In genomic region chr3:152734100-152734499, GRCm38 (mm10) we compare ENCODE assay signal across 29 mouse cellular contexts. TPM values are rescaled to one million over a fixed set of nuclear protein-coding genes. Genes with fewer than 3 reads are reported as not detected.
DNase-seq lines count a peak whose midpoint lies in the region; ATAC-seq lines count a peak whose summit lies in the region.
"Had no signal": no experiment of that assay in that cellular context is flagged by ENCODE, and none has a peak within 500 bp of the region (broad histone marks: within the 10 kb centered on the region; RNA-seq: fewer than 3 reads in every experiment).

No protein-coding gene starts in this region.

- no peak overlapping the region for H3K9ac ChIP-seq in hindbrain, embryonic 15.5 days
- no peak overlapping the region for H3K9ac ChIP-seq in hindbrain, embryonic 11.5 days (ENCODE audit: low read depth, low read length)
- 0 out of 2 replicates have a peak overlapping the region, but pooled peaks have one; percentile 12 for H3K9ac ChIP-seq in neural tube, embryonic 13.5 days
- no peak overlapping the region for H3K9ac ChIP-seq in neural tube, embryonic 15.5 days (replicated peaks)
- no peak overlapping the region for H3K9ac ChIP-seq in liver, embryonic 16.5 days (ENCODE audit: low read depth, low read length)
- H3K9ac ChIP-seq: embryonic facial prominence, embryonic 12.5 days; forebrain, embryonic 15.5 days; heart, embryonic 15.5 days; hindbrain, embryonic 12.5 days; limb, embryonic 12.5 days; midbrain, embryonic 12.5 days had no signal

- WGBS in hindbrain, embryonic 15.5 days: 95% methylated on average over 11 of the region's 11 CpGs
- 90% methylated on average over 11 of the region's 11 CpGs for WGBS in hindbrain, embryonic 11.5 days
- WGBS in neural tube, embryonic 13.5 days: 90% methylated on average over 11 of the region's 11 CpGs
- 89% methylated on average over 11 of the region's 11 CpGs for WGBS in neural tube, embryonic 15.5 days
- WGBS in liver, embryonic 16.5 days (ENCODE audit: insufficient replicate concordance): 41% methylated on average over 11 of the region's 11 CpGs

- H3K4me2 ChIP-seq in hindbrain, embryonic 15.5 days: no peak overlapping the region
- no peak overlapping the region for H3K4me2 ChIP-seq in hindbrain, embryonic 11.5 days (replicated peaks; ENCODE audit: low read depth, low read length)
- H3K4me2 ChIP-seq in neural tube, embryonic 13.5 days: no peak overlapping the region
- no peak overlapping the region for H3K4me2 ChIP-seq in neural tube, embryonic 15.5 days
- H3K4me2 ChIP-seq in liver, embryonic 16.5 days (ENCODE audit: low read depth, low read length): 0 out of 2 replicates have a peak overlapping the region, but pooled peaks have one; percentile 8
- H3K4me2 ChIP-seq: embryonic facial prominence, embryonic 12.5 days; forebrain, embryonic 15.5 days; heart, embryonic 15.5 days; hindbrain, embryonic 12.5 days; limb, embryonic 12.5 days; midbrain, embryonic 12.5 days had no signal

- no peaks in the 10 kb centered on the region for H3K36me3 ChIP-seq in hindbrain, embryonic 15.5 days
- no peaks in the 10 kb centered on the region for H3K36me3 ChIP-seq in hindbrain, embryonic 11.5 days (ENCODE audit: control insufficient read depth, insufficient read depth, low read length)
- H3K36me3 ChIP-seq in neural tube, embryonic 13.5 days: no peaks in the 10 kb centered on the region
- no peaks in the 10 kb centered on the region for H3K36me3 ChIP-seq in neural tube, embryonic 15.5 days
- no peaks in the 10 kb centered on the region for H3K36me3 ChIP-seq in liver, embryonic 16.5 days (ENCODE audit: control insufficient read depth, insufficient read depth)
- H3K36me3 ChIP-seq: embryonic facial prominence, embryonic 12.5 days; forebrain, embryonic 10.5 days; forebrain, embryonic 15.5 days; heart, embryonic 10.5 days; heart, embryonic 15.5 days; hindbrain, embryonic 12.5 days; midbrain, embryonic 12.5 days had no signal

- H3K4me3 ChIP-seq in hindbrain, embryonic 15.5 days: no peak overlapping the region
- H3K4me3 ChIP-seq in hindbrain, embryonic 11.5 days (ENCODE audit: low read depth, low read length): no peak overlapping the region
- H3K4me3 ChIP-seq in neural tube, embryonic 13.5 days: no peak overlapping the region
- H3K4me3 ChIP-seq in neural tube, embryonic 15.5 days (replicated peaks): no peak overlapping the region
- H3K4me3 ChIP-seq in liver, embryonic 16.5 days (ENCODE audit: low read depth, low read length): no peak overlapping the region
- H3K4me3 ChIP-seq: embryonic facial prominence, embryonic 12.5 days; forebrain, embryonic 10.5 days; forebrain, embryonic 15.5 days; heart, embryonic 10.5 days; heart, embryonic 15.5 days; hindbrain, embryonic 12.5 days; limb, embryonic 12.5 days; midbrain, embryonic 12.5 days had no signal

- H3K4me1 ChIP-seq in hindbrain, embryonic 15.5 days (replicated peaks): no peaks in the 10 kb centered on the region
- no peaks in the 10 kb centered on the region for H3K4me1 ChIP-seq in hindbrain, embryonic 11.5 days (replicated peaks; ENCODE audit: control insufficient read depth, insufficient read depth, low read length)
- 0 out of 2 replicates have a peak, but pooled peaks cover 3% of the 10 kb centered on the region for H3K4me1 ChIP-seq in neural tube, embryonic 13.5 days (replicated peaks)
- H3K4me1 ChIP-seq in neural tube, embryonic 15.5 days: no peaks in the 10 kb centered on the region
- peaks cover 7% of the 10 kb centered on the region for H3K4me1 ChIP-seq in liver, embryonic 16.5 days (ENCODE audit: control insufficient read depth, low read depth, low read length)
- H3K4me1 ChIP-seq: embryonic facial prominence, embryonic 12.5 days; forebrain, embryonic 15.5 days; limb, embryonic 12.5 days; midbrain, embryonic 12.5 days had no signal

- no peak overlapping the region for H3K27ac ChIP-seq in hindbrain, embryonic 15.5 days (replicated peaks)
- H3K27ac ChIP-seq in hindbrain, embryonic 11.5 days (ENCODE audit: low read depth, low read length): no peak overlapping the region
- no peak overlapping the region for H3K27ac ChIP-seq in neural tube, embryonic 13.5 days (replicated peaks)
- no peak overlapping the region for H3K27ac ChIP-seq in neural tube, embryonic 15.5 days (replicated peaks)
- no peak overlapping the region for H3K27ac ChIP-seq in liver, embryonic 16.5 days (ENCODE audit: low read length)
- H3K27ac ChIP-seq: embryonic facial prominence, embryonic 12.5 days; forebrain, embryonic 10.5 days; forebrain, embryonic 15.5 days; heart, embryonic 10.5 days; heart, embryonic 15.5 days; hindbrain, embryonic 12.5 days; kidney, postnatal 0 days; limb, embryonic 12.5 days; macrophage; midbrain, embryonic 12.5 days had no signal

- no peaks in the 10 kb centered on the region for H3K27me3 ChIP-seq in hindbrain, embryonic 15.5 days
- H3K27me3 ChIP-seq in hindbrain, embryonic 11.5 days (ENCODE audit: control insufficient read depth, insufficient read depth, low read length): no peaks in the 10 kb centered on the region
- no peaks in the 10 kb centered on the region for H3K27me3 ChIP-seq in neural tube, embryonic 13.5 days
- H3K27me3 ChIP-seq in neural tube, embryonic 15.5 days (replicated peaks): no peaks in the 10 kb centered on the region
- H3K27me3 ChIP-seq in liver, embryonic 16.5 days (ENCODE audit: control insufficient read depth, insufficient read depth, low read depth, low read length): no peaks in the 10 kb centered on the region
- H3K27me3 ChIP-seq: embryonic facial prominence, embryonic 12.5 days; forebrain, embryonic 15.5 days; heart, embryonic 15.5 days; hindbrain, embryonic 12.5 days; limb, embryonic 12.5 days; midbrain, embryonic 12.5 days had no signal

- H3K9me3 ChIP-seq in hindbrain, embryonic 15.5 days: no peaks in the 10 kb centered on the region
- no peaks in the 10 kb centered on the region for H3K9me3 ChIP-seq in hindbrain, embryonic 11.5 days (ENCODE audit: control insufficient read depth, low read length)
- H3K9me3 ChIP-seq in neural tube, embryonic 13.5 days: no peaks in the 10 kb centered on the region
- no peaks in the 10 kb centered on the region for H3K9me3 ChIP-seq in neural tube, embryonic 15.5 days (replicated peaks)
- H3K9me3 ChIP-seq in liver, embryonic 16.5 days (replicated peaks; ENCODE audit: control insufficient read depth, low read length): no peaks in the 10 kb centered on the region
- H3K9me3 ChIP-seq: embryonic facial prominence, embryonic 12.5 days; forebrain, embryonic 10.5 days; forebrain, embryonic 15.5 days; heart, embryonic 10.5 days; heart, embryonic 15.5 days; hindbrain, embryonic 12.5 days; limb, embryonic 12.5 days; midbrain, embryonic 12.5 days had no signal

- ATAC-seq in hindbrain, embryonic 15.5 days (ENCODE audit: low FRiP score, low read depth): peak; percentile 11; the same call in 1 of the 2 replicates
- ATAC-seq in hindbrain, embryonic 11.5 days (ENCODE audit: low FRiP score): no peak
- no peak for ATAC-seq in neural tube, embryonic 13.5 days (ENCODE audit: low read depth)
- no peak for ATAC-seq in neural tube, embryonic 15.5 days (ENCODE audit: low FRiP score)
- ATAC-seq in liver, embryonic 16.5 days (ENCODE audit: low read depth): peak; percentile 63
- ATAC-seq: forebrain, embryonic 15.5 days had no signal

- DNase-seq in hindbrain, embryonic 11.5 days (ENCODE audit: low spot score): no peak
- no peak for DNase-seq in adipocyte (ENCODE audit: low spot score)
- no peak for DNase-seq in layer of hippocampus, adult 18-20 months (ENCODE audit: low spot score in 2 of 2)
- no peak for DNase-seq in urinary bladder, postnatal 10 days (ENCODE audit: low spot score)
- DNase-seq: adrenal gland, postnatal 10 days; cerebellum, adult 8-10 months; cerebellum, postnatal 25 days; gastrocnemius, postnatal 25 days; kidney, adult 8-10 months; kidney, postnatal 4 days; layer of hippocampus, adult 9-11 months; lung, adult 18-20 months; lung, postnatal 10 days; retina, postnatal 1 day; right cerebral cortex, postnatal 14 days had no signal

RNA-seq across cellular contexts. Expression of gene Pigk, which starts 20.2 kb away (rescaled TPM):
- 50.8 and 52.3 TPM in 2 replicates for polyA plus RNA-seq in hindbrain, embryonic 15.5 days (2015; fragmentation: Nextera tagmentation; extraction: Ambion mirVana)
- polyA plus RNA-seq in hindbrain, embryonic 11.5 days (2014; fragmentation: Nextera tagmentation; extraction: Ambion mirVana): 37.6 and 58.3 TPM in 2 replicates
- polyA plus RNA-seq in neural tube, embryonic 13.5 days (2015; fragmentation: Nextera tagmentation; extraction: Ambion mirVana): 47.9 and 52.4 TPM in 2 replicates
- polyA plus RNA-seq in neural tube, embryonic 15.5 days (2015; fragmentation: Nextera tagmentation; extraction: Ambion mirVana): 47.2 and 56.7 TPM in 2 replicates
- polyA plus RNA-seq in liver, embryonic 16.5 days (2015; fragmentation: Nextera tagmentation; extraction: Ambion mirVana): 20.1 and 22.1 TPM in 2 replicates
- total RNA-seq in layer of hippocampus, adult 18-20 months (2021): 10 to 100 TPM; 44.1 to 50.4 TPM

Comparison
In these comparisons a context has a peak if more than half of its experiments do, and no peak if none do; other contexts are left out.
1. ATAC-seq: peak in hindbrain, embryonic 15.5 days (single experiment) and liver, embryonic 16.5 days (single experiment); none in hindbrain, embryonic 11.5 days (single experiment), neural tube, embryonic 13.5 days (single experiment) and neural tube, embryonic 15.5 days (single experiment).